Mouse (Mus musculus) embryonic fibroblast, embryonic 13.5 days (primary cell): ENCODE measurements around the gene Gmip.

Experiments
- CTCF ChIP-seq: IDR thresholded peaks from 2 replicates; pipeline ENCODE4 v1.5.1; 2011; ENCODE audit warnings: mild to moderate bottlenecking, control low read depth, low read length, moderate library complexity, borderline replicate concordance; ENCODE audit not compliant: insufficient read depth
- POLR2A ChIP-seq: IDR thresholded peaks from 2 replicates; pipeline ENCODE4 v1.6.1; 2011; ENCODE audit warnings: low read depth, mild to moderate bottlenecking, control low read depth, low read length, moderate library complexity

DNA sequence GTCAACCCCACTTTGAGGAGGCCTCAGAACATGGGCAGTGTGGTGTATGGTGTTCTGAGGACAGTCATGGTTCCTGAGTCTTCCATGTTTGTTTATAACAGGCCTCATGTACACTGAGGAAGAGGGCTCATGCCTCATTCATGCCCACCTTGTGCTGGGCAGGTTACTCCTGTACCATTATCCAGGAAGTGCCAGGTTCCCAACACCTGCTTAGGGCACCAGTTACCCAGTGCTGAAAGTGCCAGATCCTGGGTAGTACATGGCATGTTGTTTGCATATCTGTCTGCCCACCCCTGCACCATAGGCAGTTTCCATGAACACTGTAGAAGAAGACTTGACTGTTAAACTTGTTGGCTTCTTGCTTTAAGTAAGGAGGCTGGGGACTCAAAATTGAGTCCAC, 6.3 kb upstream of the Gmip start:
- no peak for TF ChIP-seq POLR2A
- TF ChIP-seq CTCF, result no peak
